Mouse (Mus musculus): ENCODE measurements at regions not wholly inside any gene's neighbourhood (a gene's known extent, or its start where the extent isn't known, plus 50 kb on each side); places are given as distances from the start of the nearest gene placed in this dataset.

- ATAC-seq (no peak), DNase-seq (no peak)
- Histone ChIP-seq H3K27me3 (ENCODE audit: insufficient read depth, low read length) (no peaks in the 10 kb centered on the region), H3K4me2 (ENCODE audit: low read depth) (no peak overlapping the region), H3K4me3 (ENCODE audit: low read depth, low read length) (no peak overlapping the region), H3K36me3 (ENCODE audit: insufficient read depth) (no peaks in the 10 kb centered on the region), H3K4me1 (ENCODE audit: insufficient read depth) (no peaks in the 10 kb centered on the region), H3K9me3 (ENCODE audit: low read length) (no peaks in the 10 kb centered on the region), H3K9ac (no peak overlapping the region), H3K27ac (ENCODE audit: low read depth, low read length) (no peak overlapping the region)
- 79% methylated on average over 7 of the region's 7 CpGs for WGBS
- no peak for TF ChIP-seq CTCF (IDR thresholded peaks at IDR 0.05; ENCODE audit: low read depth)
Observed at GRCm38 (mm10) chr1:52366386-52366785, 133.4 kb upstream of the Gls start.

GRCm38 (mm10) chr1:52363625-52364024 lies 130.6 kb upstream of the Gls start:
- Histone ChIP-seq H3K9ac (no peak overlapping the region), H3K27me3 (ENCODE audit: insufficient read depth, low read length) (no peaks in the 10 kb centered on the region), H3K27ac (ENCODE audit: low read depth, low read length) (no peak overlapping the region), H3K4me1 (ENCODE audit: insufficient read depth) (no peaks in the 10 kb centered on the region), H3K36me3 (ENCODE audit: insufficient read depth) (no peaks in the 10 kb centered on the region), H3K4me3 (ENCODE audit: low read depth, low read length) (no peak overlapping the region), H3K4me2 (ENCODE audit: low read depth) (no peak overlapping the region), H3K9me3 (ENCODE audit: low read length) (no peaks in the 10 kb centered on the region)
- peak; percentile 27; the same call in 1 of the 2 replicates for ATAC-seq
- 75% methylated on average over 3 of the region's 3 CpGs for WGBS
- TF ChIP-seq CTCF (IDR thresholded peaks at IDR 0.05; ENCODE audit: low read depth) = no peak
- DNase-seq = no peak

- no peak overlapping the region for H3K4me3 ChIP-seq (ENCODE audit: low read depth, low read length)
- no peak for TF ChIP-seq CTCF (IDR thresholded peaks at IDR 0.05; ENCODE audit: low read depth)
- no peak overlapping the region for H3K4me2 ChIP-seq (ENCODE audit: low read depth)
- DNase-seq (no peak), ATAC-seq (no peak)
- no peak overlapping the region for H3K9ac ChIP-seq
- no peaks in the 10 kb centered on the region for H3K36me3 ChIP-seq (ENCODE audit: insufficient read depth)
- no peaks in the 10 kb centered on the region for H3K27me3 ChIP-seq (ENCODE audit: insufficient read depth, low read length)
- H3K27ac ChIP-seq (ENCODE audit: low read depth, low read length) = no peak overlapping the region
- no peaks in the 10 kb centered on the region for H3K4me1 ChIP-seq (ENCODE audit: insufficient read depth)
- no peaks in the 10 kb centered on the region for H3K9me3 ChIP-seq (ENCODE audit: low read length)
Observed at GRCm38 (mm10) chr1:52362976-52363375, 129.9 kb upstream of the Gls start.

GRCm38 (mm10) chr1:52354041-52354582 lies 121.1 kb upstream of the Gls start:
- H3K27ac ChIP-seq (ENCODE audit: low read depth, low read length) = no peak overlapping the region
- no peak overlapping the region for H3K9ac ChIP-seq
- no peaks in the 10 kb centered on the region for H3K36me3 ChIP-seq (ENCODE audit: insufficient read depth)
- no peak overlapping the region for H3K4me2 ChIP-seq (ENCODE audit: low read depth)
- no peak; the same call in 1 of the 2 replicates for ATAC-seq
- no peaks in the 10 kb centered on the region for H3K4me1 ChIP-seq (ENCODE audit: insufficient read depth)
- H3K4me3 ChIP-seq (ENCODE audit: low read depth, low read length) = no peak overlapping the region
- peak; percentile 11 for DNase-seq
- WGBS = 89% methylated on average over 6 of the region's 6 CpGs
- TF ChIP-seq CTCF (IDR thresholded peaks at IDR 0.05; ENCODE audit: low read depth) = no peak
- no peaks in the 10 kb centered on the region for H3K27me3 ChIP-seq (ENCODE audit: insufficient read depth, low read length)
- no peaks in the 10 kb centered on the region for H3K9me3 ChIP-seq (ENCODE audit: low read length)

- Histone ChIP-seq H3K9ac (no peak overlapping the region), H3K27ac (ENCODE audit: low read depth, low read length) (no peak overlapping the region), H3K4me3 (ENCODE audit: low read depth, low read length) (no peak overlapping the region), H3K4me1 (ENCODE audit: insufficient read depth) (no peaks in the 10 kb centered on the region), H3K9me3 (ENCODE audit: low read length) (no peaks in the 10 kb centered on the region), H3K27me3 (ENCODE audit: insufficient read depth, low read length) (no peaks in the 10 kb centered on the region), H3K4me2 (ENCODE audit: low read depth) (no peak overlapping the region), H3K36me3 (ENCODE audit: insufficient read depth) (no peaks in the 10 kb centered on the region)
- TF ChIP-seq CTCF (IDR thresholded peaks at IDR 0.05; ENCODE audit: low read depth) = no peak
- ATAC-seq (no peak), DNase-seq (no peak)
- 88% methylated on average over 2 of the region's 2 CpGs for WGBS
Observed at GRCm38 (mm10) chr1:52342127-52342526, 109.1 kb upstream of the Gls start.

- no peaks in the 10 kb centered on the region for H3K36me3 ChIP-seq (ENCODE audit: insufficient read depth)
- H3K9ac ChIP-seq = no peak overlapping the region
- no peak overlapping the region for H3K4me3 ChIP-seq (ENCODE audit: low read depth, low read length)
- H3K9me3 ChIP-seq (ENCODE audit: low read length) = no peaks in the 10 kb centered on the region
- TF ChIP-seq CTCF (IDR thresholded peaks at IDR 0.05; ENCODE audit: low read depth) = no peak
- no peak for DNase-seq
- 83% methylated on average over 3 of the region's 3 CpGs for WGBS
- ATAC-seq = no peak
- no peak overlapping the region for H3K4me2 ChIP-seq (ENCODE audit: low read depth)
- H3K27ac ChIP-seq (ENCODE audit: low read depth, low read length) = no peak overlapping the region
- no peaks in the 10 kb centered on the region for H3K4me1 ChIP-seq (ENCODE audit: insufficient read depth)
- no peaks in the 10 kb centered on the region for H3K27me3 ChIP-seq (ENCODE audit: insufficient read depth, low read length)
Observed at GRCm38 (mm10) chr1:52338704-52339103, 105.7 kb upstream of the Gls start.

- H3K36me3 ChIP-seq (ENCODE audit: insufficient read depth) = no peaks in the 10 kb centered on the region
- H3K4me1 ChIP-seq (ENCODE audit: insufficient read depth) = no peaks in the 10 kb centered on the region
- no peak for TF ChIP-seq CTCF (IDR thresholded peaks at IDR 0.05; ENCODE audit: low read depth)
- DNase-seq (no peak), ATAC-seq (no peak)
- H3K27ac ChIP-seq (ENCODE audit: low read depth, low read length) = no peak overlapping the region
- 91% methylated on average over 6 of the region's 6 CpGs for WGBS
- no peak overlapping the region for H3K4me3 ChIP-seq (ENCODE audit: low read depth, low read length)
- no peaks in the 10 kb centered on the region for H3K9me3 ChIP-seq (ENCODE audit: low read length)
- no peaks in the 10 kb centered on the region for H3K27me3 ChIP-seq (ENCODE audit: insufficient read depth, low read length)
- no peak overlapping the region for H3K4me2 ChIP-seq (ENCODE audit: low read depth)
- H3K9ac ChIP-seq = no peak overlapping the region
Observed at GRCm38 (mm10) chr1:52338243-52338642, 105.2 kb upstream of the Gls start.

Measured in forebrain, postnatal 0 days (tissue).